Comparison of ENCODE assay signal across 19 mouse cellular contexts in genomic region chr2:179720366-179720765, GRCm38 (mm10).
"Had no signal": no experiment of that assay in that cellular context is flagged by ENCODE, and none has a peak within 500 bp of the region (broad histone marks: within the 10 kb centered on the region; RNA-seq: fewer than 3 reads in every experiment).

No protein-coding gene starts in this region.

- H3K4me1 ChIP-seq: liver, embryonic 13.5 days had no signal

- DNase-seq: kidney, adult 2 months; kidney, postnatal 25 days; layer of hippocampus, adult 9-11 months; liver, embryonic 13.5 days; lung, adult 2 months; lung, postnatal 14 days; lung, postnatal 4 days; retina, postnatal 1 day; right cerebral cortex, postnatal 25 days; spleen, adult 18-20 months; thymus, adult 2 months; thymus, postnatal 14 days; thymus, postnatal 4 days had no signal

- H3K36me3 ChIP-seq: liver, embryonic 13.5 days; midbrain, embryonic 15.5 days; neural tube, embryonic 13.5 days; stomach, embryonic 15.5 days had no signal

- ATAC-seq: midbrain, embryonic 15.5 days had no signal

- H3K9ac ChIP-seq: liver, embryonic 13.5 days; midbrain, embryonic 15.5 days; neural tube, embryonic 13.5 days; stomach, embryonic 15.5 days had no signal

- H3K27me3 ChIP-seq: liver, embryonic 13.5 days; midbrain, embryonic 15.5 days; stomach, embryonic 15.5 days had no signal

- H3K27ac ChIP-seq: kidney, postnatal 0 days; layer of hippocampus, adult 2 months; liver, embryonic 13.5 days; midbrain, embryonic 15.5 days; neural tube, embryonic 13.5 days; stomach, embryonic 15.5 days had no signal

- H3K4me3 ChIP-seq: layer of hippocampus, adult 2 months; liver, embryonic 13.5 days; midbrain, embryonic 15.5 days; myocyte; neural tube, embryonic 13.5 days; stomach, embryonic 15.5 days had no signal

- H3K4me2 ChIP-seq: liver, embryonic 13.5 days; midbrain, embryonic 15.5 days; neural tube, embryonic 13.5 days; stomach, embryonic 15.5 days had no signal

- H3K9me3 ChIP-seq: liver, embryonic 13.5 days; midbrain, embryonic 15.5 days; neural tube, embryonic 13.5 days; stomach, embryonic 15.5 days had no signal
